Mouse (Mus musculus): ENCODE data around the gene Zfp507.
A peak's percentile ranks its signal among the peaks of the same experiment; 100 is the strongest.

The Zfp507 gene

DNA sequence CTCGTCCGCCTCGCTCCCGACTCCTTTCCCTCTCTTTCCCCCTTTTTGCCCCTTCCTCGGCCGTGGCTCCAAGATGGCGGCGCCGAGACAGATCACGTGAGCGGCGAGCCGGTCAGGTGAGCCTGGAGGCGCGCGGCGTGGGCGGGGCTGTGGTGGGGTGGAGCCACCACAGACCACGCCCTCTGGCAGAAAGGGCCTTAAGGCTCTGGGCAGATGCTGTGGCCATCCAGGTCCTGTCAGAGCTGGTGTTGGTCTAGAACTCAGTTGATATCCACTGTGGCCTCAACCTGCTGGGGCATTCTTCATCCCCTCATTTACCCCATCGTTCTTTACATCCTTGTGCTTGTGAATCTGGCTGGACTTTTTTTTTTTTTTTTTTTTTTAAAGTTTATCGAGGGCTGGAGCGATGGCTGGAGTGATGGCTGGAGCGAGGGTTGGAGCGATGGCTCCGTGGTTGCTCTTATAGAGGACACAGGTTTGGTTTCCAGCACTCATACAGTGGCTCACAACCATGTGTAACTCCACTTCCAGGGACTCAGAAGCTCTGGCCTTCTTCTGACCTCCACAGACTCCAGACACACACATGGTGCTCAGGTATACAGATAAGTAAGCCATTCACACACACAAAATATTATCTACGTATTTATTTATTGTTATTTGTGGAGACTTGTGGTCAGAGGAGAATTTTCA is at the start of gene Zfp507:
Gene Zfp507, minus strand, starts transcription at position 98 of the 690 bp plus-strand sequence.
- peak; percentile 88 for DNase-seq (ENCODE audit: low spot score)

- no peak for DNase-seq (ENCODE audit: low spot score)
Measured at GRCm38 (mm10) chr7:35850426-35850825, 47.6 kb upstream of the Zfp507 start.

- no peak for DNase-seq (ENCODE audit: low spot score)
Measured at GRCm38 (mm10) chr7:35848526-35848925, 45.7 kb upstream of the Zfp507 start.

DNA sequence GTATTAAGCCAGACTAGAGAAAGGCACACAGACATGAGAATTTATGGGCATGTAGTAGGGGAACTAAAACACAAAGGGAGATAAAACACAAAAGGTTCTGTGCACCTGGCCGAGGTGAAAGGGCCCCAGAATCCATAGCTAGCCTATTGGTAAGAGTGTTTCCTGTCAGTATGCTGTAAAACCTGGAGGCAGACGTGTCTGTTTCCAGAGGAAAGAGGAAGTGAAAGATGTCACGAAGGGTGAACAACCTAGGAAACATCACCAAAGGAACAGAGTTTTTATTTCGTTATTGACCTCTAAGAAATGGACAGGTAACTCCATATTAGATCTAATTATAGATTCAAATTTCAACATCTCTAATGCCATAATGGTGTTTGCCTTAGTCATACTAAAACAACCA is 37.7 kb upstream of the Zfp507 start:
- DNase-seq (ENCODE audit: low spot score): no peak

- peak; percentile 15 for DNase-seq (ENCODE audit: low spot score)
Measured at GRCm38 (mm10) chr7:35836851-35837250, 34.0 kb upstream of the Zfp507 start.

- DNase-seq (ENCODE audit: low spot score): no peak
Measured at GRCm38 (mm10) chr7:35836415-35836814, 33.6 kb upstream of the Zfp507 start.

DNA sequence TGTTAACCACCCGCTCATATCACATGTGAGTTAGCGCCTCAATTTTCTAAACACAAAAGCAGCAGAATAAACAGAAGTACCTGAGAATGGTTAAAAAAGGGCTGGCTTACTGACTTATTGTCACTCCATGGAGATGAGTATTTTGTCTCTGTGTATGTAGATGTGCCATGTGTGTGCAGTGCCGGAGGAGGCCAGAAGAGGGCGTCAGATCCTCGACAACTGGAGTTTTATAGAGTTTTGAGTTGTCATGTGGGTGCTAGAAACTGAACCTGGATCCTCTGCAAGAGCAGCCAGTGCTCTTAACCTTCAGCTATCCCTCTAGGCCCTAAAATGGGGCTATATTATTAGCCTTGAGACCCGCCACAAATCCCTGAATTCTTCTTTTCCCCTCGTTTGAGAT is 27.3 kb upstream of the Zfp507 start:
- no peak for DNase-seq (ENCODE audit: low spot score)

DNA sequence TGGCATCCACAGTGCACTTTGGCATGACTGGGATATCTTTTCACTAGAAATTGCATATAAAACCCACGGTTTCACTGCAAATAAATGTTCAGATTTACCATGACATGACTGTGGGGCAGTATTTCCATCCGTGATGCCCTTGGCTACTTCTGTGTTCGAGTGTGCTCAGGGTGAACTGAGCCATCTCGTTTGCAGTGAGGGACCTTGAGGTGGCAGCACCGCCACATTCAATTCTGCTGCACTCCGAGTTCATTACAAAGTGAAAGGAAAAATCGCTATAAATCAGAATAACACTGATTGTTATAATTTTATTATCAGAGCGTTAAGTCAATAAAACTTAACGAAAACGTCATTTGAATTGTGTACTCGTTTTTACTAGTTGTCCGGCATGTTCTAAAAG is 21.1 kb upstream of the Zfp507 start:
- DNase-seq (ENCODE audit: low spot score): no peak

- DNase-seq (ENCODE audit: low spot score): no peak
Measured at GRCm38 (mm10) chr7:35822320-35822719, 19.5 kb upstream of the Zfp507 start.

GRCm38 (mm10) chr7:35821357-35821756 is 18.6 kb upstream of the Zfp507 start:
- no peak for DNase-seq (ENCODE audit: low spot score)

GRCm38 (mm10) chr7:35819486-35819885 is 16.7 kb upstream of the Zfp507 start:
- DNase-seq (ENCODE audit: low spot score): no peak

- DNase-seq (ENCODE audit: low spot score): no peak
Measured at GRCm38 (mm10) chr7:35814759-35815551, 12.2 kb upstream of the Zfp507 start.

DNA sequence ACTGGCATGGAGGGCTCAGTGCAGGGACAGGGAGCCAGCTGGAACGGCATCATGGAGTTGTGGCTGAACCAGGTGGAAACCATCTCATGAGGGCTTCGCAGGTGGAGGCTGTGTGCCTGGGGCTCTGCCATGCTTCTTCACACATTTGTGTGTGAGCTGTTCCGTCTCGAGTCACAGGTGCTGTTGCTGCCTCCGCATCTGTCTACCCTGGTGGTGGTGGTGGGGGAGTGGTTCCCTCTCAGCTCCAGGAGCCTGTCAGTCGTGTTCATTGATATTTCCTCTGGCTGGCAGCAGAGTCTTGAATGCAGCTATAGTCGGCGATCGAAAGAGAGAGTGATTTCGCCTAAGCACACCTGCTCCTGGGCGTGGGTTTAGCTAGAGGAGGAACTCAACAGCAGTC is 10.5 kb upstream of the Zfp507 start:
- DNase-seq (ENCODE audit: low spot score): no peak

GRCm38 (mm10) chr7:35810736-35811135 is 7.9 kb upstream of the Zfp507 start:
- DNase-seq (ENCODE audit: low spot score): no peak

DNA sequence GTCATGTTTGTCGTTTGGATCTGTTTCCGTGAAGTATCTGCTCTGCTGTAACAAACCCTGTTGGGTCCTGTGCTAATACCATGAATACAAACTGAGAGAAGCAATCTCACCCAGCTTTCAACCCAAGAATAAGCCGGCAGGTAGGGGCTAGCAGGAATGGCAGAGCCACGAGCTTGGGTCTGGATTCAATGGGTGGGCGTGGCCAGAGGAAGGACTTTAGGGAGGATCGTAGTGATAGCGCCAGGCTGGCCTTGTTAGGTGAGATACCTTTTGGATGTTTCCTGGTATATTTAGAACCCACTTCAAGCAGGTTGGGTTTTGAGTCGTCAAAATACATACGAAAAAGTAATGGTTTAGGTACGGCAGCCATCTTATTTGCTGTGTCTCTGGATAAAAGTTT is 1.4 kb upstream of the Zfp507 start:
- no peak for DNase-seq (ENCODE audit: low spot score)

DNA sequence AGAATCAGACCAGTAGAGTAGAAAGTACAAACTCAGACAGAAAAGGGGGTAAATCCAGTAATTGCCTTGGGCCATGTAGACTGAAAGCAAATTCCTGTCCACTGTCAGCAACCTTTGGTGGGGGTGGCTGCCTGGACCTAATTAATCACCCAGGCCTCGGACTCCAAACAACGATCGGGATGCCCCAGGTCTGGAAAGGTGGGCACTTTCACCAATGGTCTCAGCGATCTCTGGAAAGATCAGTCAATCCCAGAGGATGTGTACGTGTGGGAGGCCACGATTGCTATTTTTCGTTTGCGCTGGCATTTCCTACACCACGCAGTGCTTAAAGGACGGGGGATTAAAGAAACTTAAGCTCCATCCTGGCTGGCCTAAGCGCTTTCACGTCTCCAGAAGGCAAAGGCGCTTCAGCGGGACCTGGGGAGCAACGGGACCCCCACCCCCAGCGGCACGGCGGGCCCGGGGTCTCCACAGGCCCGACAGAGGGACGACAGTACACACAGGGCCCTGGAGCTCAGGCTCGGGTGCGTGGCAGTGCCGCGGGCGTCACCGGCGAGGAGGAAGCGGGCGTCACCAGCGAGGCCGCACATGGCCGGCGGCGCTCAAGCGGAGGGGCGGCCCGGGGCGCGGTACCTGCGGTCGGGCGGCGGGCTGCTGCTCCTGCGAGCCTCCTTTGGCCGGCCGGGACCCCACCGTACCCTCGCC is 450 bp downstream of the Zfp507 start:
- DNase-seq (ENCODE audit: low spot score): peak; percentile 1

GRCm38 (mm10) chr7:35796123-35796522 is 6.7 kb downstream of the Zfp507 start:
- DNase-seq (ENCODE audit: low spot score): no peak

DNA sequence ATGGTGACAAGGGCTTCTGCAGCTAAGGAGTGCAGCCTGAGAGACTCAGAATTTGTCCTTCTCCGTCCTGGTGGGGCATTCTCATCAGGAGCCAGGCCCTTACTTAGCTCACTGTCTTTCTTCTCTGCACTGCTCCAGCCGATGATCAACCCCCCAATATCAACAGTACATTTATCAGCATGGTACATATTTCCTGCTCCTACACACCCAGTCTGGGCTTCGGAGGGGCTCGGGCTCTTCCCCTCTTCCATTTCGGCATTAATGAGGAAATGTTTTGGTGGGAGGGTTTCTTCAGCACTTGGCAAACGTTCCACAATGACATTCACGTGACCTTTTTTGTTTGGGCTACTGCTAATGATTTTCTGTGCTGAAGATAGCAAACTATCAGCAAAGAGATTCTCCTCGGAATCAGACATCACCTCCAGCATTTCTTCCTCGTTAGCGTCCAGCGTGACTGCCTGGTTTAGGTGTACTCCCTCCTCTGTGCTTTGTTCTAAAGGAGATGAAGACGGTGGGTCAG is 8.6 kb downstream of the Zfp507 start:
- DNase-seq (ENCODE audit: low spot score): no peak

DNA sequence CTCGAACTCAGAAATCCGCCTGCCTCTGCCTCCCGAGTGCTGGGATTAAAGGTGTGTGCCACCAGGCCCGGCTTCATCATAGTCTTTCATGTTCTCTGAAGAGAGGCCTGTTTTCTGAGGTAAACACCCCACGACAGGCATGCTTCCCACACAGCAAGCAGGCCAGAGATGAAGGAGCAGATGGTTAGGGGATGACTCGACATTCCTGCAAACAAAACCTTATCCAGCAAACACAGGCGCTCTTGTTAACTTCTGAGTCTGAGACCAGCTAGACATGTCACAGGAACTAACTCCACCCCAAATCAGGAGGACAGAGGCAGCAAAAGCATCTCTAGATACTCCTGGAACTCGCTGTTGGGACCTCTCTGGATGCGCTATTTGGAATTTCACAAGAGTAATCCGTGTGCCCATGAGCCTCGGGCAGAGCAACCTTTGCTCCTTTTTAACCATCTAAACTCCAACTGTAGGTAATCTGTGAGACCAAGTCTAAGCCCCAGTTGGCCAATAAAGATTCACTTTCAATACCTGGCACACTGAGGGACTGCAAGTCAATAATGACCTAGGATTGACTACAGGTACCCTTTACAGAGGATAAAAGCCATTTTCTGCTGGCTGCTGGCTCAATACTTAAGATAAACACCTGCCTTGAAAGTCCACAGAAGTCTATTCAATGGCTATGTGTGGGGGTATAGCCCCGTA is 10.5 kb downstream of the Zfp507 start:
- DNase-seq (ENCODE audit: low spot score): no peak

GRCm38 (mm10) chr7:35790926-35791325 is 11.9 kb downstream of the Zfp507 start:
- no peak for DNase-seq (ENCODE audit: low spot score)

- DNase-seq (ENCODE audit: low spot score): no peak
Measured at GRCm38 (mm10) chr7:35790201-35790600, 12.6 kb downstream of the Zfp507 start.

GRCm38 (mm10) chr7:35785579-35785978 is 17.2 kb downstream of the Zfp507 start:
- DNase-seq (ENCODE audit: low spot score): no peak

Data from ovary, postnatal 14 days (tissue).